Mouse (Mus musculus) liver, embryonic 15.5 days (tissue): ENCODE measurements around the gene Mgarp. TPM values are rescaled to one million over a fixed set of nuclear protein-coding genes. Genes with fewer than 3 reads are reported as not detected.
"Not testable (repeated sequence)": the region's sequence is repeated elsewhere in the genome, so short reads cannot be mapped to it uniquely, and the experiment has no call there.

Experiments
- ATAC-seq: fragments of 200-750 bp; cut with Nextera tagmentation; 2 replicates; pipeline ENCODE4 v1.8.0; 2017; ENCODE audit warnings: moderate number of reproducible peaks, mild to moderate bottlenecking, moderate library complexity; ENCODE audit not compliant: insufficient read depth
- H3K27ac ChIP-seq: fragments of 300-500 bp; sonication (generic); replicated peaks from 2 replicates; pipeline ENCODE4 v1.5.1; 2015; ENCODE audit warnings: mild to moderate bottlenecking, inconsistent platforms
- H3K27me3 ChIP-seq: fragments of 300-500 bp; sonication (generic); 2 replicates; pipeline ENCODE4 v1.6.1; 2015; ENCODE audit warnings: mild to moderate bottlenecking, inconsistent platforms
- H3K36me3 ChIP-seq: fragments of 300-500 bp; sonication (generic); replicated peaks from 2 replicates; pipeline ENCODE4 v1.6.1; 2015; ENCODE audit warnings: moderate library complexity, mild to moderate bottlenecking, inconsistent platforms
- H3K4me1 ChIP-seq: fragments of 300-500 bp; sonication (generic); replicated peaks from 2 replicates; pipeline ENCODE4 v1.6.1; 2015; ENCODE audit warnings: inconsistent platforms
- H3K4me2 ChIP-seq: fragments of 300-500 bp; sonication (generic); 2 replicates; pipeline ENCODE4 v1.6.1; 2015; ENCODE audit warnings: moderate library complexity, mild to moderate bottlenecking, inconsistent platforms
- H3K4me3 ChIP-seq: fragments of 300-500 bp; sonication (generic); replicated peaks from 2 replicates; pipeline ENCODE4 v1.5.1; 2015; ENCODE audit warnings: mild to moderate bottlenecking, inconsistent platforms
- H3K9ac ChIP-seq: fragments of 300-500 bp; sonication (generic); 2 replicates; pipeline ENCODE4 v1.6.1; 2015; ENCODE audit warnings: moderate library complexity, mild to moderate bottlenecking, inconsistent platforms
- H3K9me3 ChIP-seq: fragments of 300-500 bp; sonication (generic); replicated peaks from 2 replicates; pipeline ENCODE4 v1.6.1; 2016; ENCODE audit warnings: inconsistent platforms
- WGBS: fragments of 180-500 bp; shearing (Covaris S2); methylation state at CpG from one replicate; pipeline ENCODE4 v1.1.7; 2015; ENCODE audit warnings: mixed read lengths; ENCODE audit not compliant: insufficient replicate concordance; 5-methylcytosine and 5-hydroxymethylcytosine counted together
- polyA plus RNA-seq: library from polyadenylated mRNA; unstranded; fragments of >200 nt; fragmentation: Nextera tagmentation; extraction: Ambion mirVana; gene quantifications from 2 replicates; pipeline ENCODE4 v1.2.1, GENCODE M21; 2015

Mgarp gene
- polyA plus RNA-seq, 1 experiment from 2014 or later, result 1.3 TPM

GRCm38 (mm10) chr3:51415098-51416072 is 18.8 kb upstream of the Mgarp start, which contains the start of gene Naa15:
Naa15 (plus strand) TSS chr3:51415148.
- H3K4me2 ChIP-seq, result peak within 1 kb of the TSS; percentile 81
- H3K27me3 ChIP-seq, result no peaks in the 10 kb centered on the region
- WGBS, result 2% methylated on average over 43 of the region's 43 CpGs
- H3K4me1 ChIP-seq, result peaks cover 43% of the 10 kb centered on the region
- no peaks in the 10 kb centered on the region for H3K36me3 ChIP-seq
- H3K9me3 ChIP-seq, result no peaks in the 10 kb centered on the region
- H3K27ac ChIP-seq, result peak within 1 kb of the TSS; percentile 97
- ATAC-seq, result peak; percentile 89
- H3K4me3 ChIP-seq, result peak within 1 kb of the TSS; percentile 100
- H3K9ac ChIP-seq, result peak within 1 kb of the TSS; percentile 97

GRCm38 (mm10) chr3:51413276-51413675 is 16.7 kb upstream of the Mgarp start:
- no peak overlapping the region for H3K4me2 ChIP-seq
- H3K36me3 ChIP-seq, result no peaks in the 10 kb centered on the region
- no peak overlapping the region for H3K9ac ChIP-seq
- no peak overlapping the region for H3K27ac ChIP-seq
- H3K9me3 ChIP-seq, result no peaks in the 10 kb centered on the region
- WGBS, result 59% methylated on average over 1 of the region's 1 CpGs
- H3K27me3 ChIP-seq, result no peaks in the 10 kb centered on the region
- ATAC-seq, result no peak
- H3K4me1 ChIP-seq, result peaks cover 37% of the 10 kb centered on the region
- H3K4me3 ChIP-seq, result no peak overlapping the region

DNA sequence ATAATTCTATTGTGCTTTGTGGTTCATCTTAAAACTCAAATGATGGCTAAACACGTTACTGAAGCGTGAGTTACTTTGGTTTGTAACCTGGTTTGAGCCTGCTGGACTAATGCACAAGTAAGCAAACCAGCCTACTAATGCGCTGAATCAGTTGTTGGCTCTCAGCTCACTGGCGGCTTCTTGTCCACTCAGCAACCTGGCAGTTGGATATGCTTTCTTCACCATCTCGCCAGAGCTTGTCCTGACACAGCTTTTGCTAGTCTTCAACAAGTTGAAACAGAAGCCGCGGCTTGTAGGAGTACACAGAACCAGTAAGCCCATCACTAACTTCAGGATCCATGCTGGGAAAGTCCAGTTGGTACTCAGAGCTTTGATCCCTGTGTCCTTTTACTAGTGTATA is 15.9 kb upstream of the Mgarp start:
- Histone ChIP-seq H3K9ac (no peak overlapping the region), H3K27me3 (no peaks in the 10 kb centered on the region), H3K36me3 (no peaks in the 10 kb centered on the region), H3K4me3 (no peak overlapping the region), H3K27ac (no peak overlapping the region), H3K4me1 (peaks cover 37% of the 10 kb centered on the region), H3K9me3 (no peaks in the 10 kb centered on the region), H3K4me2 (no peak overlapping the region)
- WGBS, result 79% methylated on average over 7 of the region's 7 CpGs
- no peak for ATAC-seq

- under 1% methylated on average over 40 of the region's 40 CpGs for WGBS
- peaks cover 32% of the 10 kb centered on the region for H3K4me1 ChIP-seq
- H3K9me3 ChIP-seq, result no peaks in the 10 kb centered on the region
- peak; percentile 78 for ATAC-seq
- H3K27ac ChIP-seq, result peak within 1 kb of the TSS; percentile 84
- H3K9ac ChIP-seq, result peak within 1 kb of the TSS; percentile 88
- H3K4me2 ChIP-seq, result peak within 1 kb of the TSS; percentile 82
- peaks cover 25% of the 10 kb centered on the region for H3K36me3 ChIP-seq
- H3K4me3 ChIP-seq, result peak within 1 kb of the TSS; percentile 93
- H3K27me3 ChIP-seq, result no peaks in the 10 kb centered on the region
These were observed 12.1 kb upstream of the Mgarp start, which contains the start of gene Ndufc1 for GRCm38 (mm10) chr3:51408561-51409183. Ndufc1 (minus strand) TSS chr3:51408988.

DNA sequence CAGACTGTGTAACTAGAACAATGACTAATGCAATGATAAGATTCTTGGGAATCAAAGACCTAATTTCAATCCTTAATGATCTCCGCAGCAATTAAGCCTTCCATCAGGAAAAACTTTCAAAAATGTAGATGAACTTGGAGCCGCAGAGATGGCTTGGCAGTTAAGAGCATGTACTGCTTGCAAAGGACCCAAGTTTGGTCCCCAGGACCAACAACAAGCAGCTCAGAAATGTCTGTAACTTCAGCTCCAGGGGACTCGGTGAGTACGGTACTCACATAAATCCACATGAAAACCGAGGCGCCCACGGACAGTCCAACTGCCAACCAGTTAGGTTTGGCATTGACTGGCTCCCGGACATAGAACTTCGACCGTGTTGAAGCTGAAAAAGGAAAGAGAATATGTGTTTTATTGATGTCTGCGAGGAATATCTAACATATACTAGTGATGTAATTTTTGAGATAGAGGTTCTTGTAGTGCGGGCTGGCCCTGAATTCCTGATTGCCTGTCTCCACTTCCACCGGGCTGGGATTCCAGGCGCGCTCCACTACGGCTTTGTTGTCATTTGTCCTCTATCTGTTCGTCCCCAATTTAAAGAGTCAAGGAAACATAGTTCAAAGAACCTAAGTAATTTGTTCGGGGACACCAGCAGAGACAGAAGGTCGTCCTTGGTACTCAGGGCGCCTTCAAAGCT is 11.5 kb upstream of the Mgarp start:
- Histone ChIP-seq H3K27me3 (no peaks in the 10 kb centered on the region), H3K4me1 (peaks cover 25% of the 10 kb centered on the region), H3K4me3 (peak overlapping the region; percentile 93), H3K9me3 (no peaks in the 10 kb centered on the region), H3K27ac (peak overlapping the region; percentile 84), H3K9ac (peak overlapping the region; percentile 88), H3K36me3 (peaks cover 31% of the 10 kb centered on the region), H3K4me2 (peak overlapping the region; percentile 82)
- no peak for ATAC-seq
- 20% methylated on average over 20 of the region's 20 CpGs for WGBS

DNA sequence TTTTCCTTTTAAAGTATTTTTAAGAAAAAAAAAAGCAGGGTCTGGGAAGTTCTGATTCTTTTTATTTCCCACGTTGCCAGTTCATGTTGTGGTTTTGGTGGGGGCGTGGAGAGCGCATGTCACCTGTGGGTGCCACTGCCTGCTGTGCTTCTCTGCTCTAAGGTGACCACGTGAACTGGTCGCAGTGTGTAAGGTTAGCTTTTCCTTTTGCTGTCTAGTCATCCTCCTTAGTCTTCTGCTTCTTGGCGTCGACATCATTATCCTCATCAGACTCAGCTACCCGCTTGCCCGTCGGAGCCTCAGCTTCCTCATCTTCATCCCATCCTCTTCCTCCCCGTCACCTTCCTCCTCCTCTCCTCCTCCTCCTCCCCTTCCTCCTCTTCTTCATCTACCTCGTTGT is 6.1 kb upstream of the Mgarp start:
- Histone ChIP-seq H3K36me3 (peaks cover 38% of the 10 kb centered on the region), H3K4me1 (peaks cover 13% of the 10 kb centered on the region), H3K4me3 (no peak overlapping the region), H3K27ac (no peak overlapping the region), H3K9me3 (no peaks in the 10 kb centered on the region), H3K27me3 (peaks cover 16% of the 10 kb centered on the region), H3K9ac (no peak overlapping the region), H3K4me2 (no peak overlapping the region)
- ATAC-seq, result no peak
- WGBS, result 76% methylated on average over 12 of the region's 12 CpGs

- WGBS, result 40% methylated on average over 4 of the region's 4 CpGs
- Histone ChIP-seq H3K27me3 (peaks cover 21% of the 10 kb centered on the region), H3K4me1 (peaks cover 10% of the 10 kb centered on the region), H3K36me3 (peaks cover 37% of the 10 kb centered on the region)
- ATAC-seq, H3K4me3 ChIP-seq, H3K9ac ChIP-seq, H3K27ac ChIP-seq, H3K4me2 ChIP-seq, H3K9me3 ChIP-seq: not testable (repeated sequence)
These were observed 5.5 kb upstream of the Mgarp start for GRCm38 (mm10) chr3:51402054-51402453.

DNA sequence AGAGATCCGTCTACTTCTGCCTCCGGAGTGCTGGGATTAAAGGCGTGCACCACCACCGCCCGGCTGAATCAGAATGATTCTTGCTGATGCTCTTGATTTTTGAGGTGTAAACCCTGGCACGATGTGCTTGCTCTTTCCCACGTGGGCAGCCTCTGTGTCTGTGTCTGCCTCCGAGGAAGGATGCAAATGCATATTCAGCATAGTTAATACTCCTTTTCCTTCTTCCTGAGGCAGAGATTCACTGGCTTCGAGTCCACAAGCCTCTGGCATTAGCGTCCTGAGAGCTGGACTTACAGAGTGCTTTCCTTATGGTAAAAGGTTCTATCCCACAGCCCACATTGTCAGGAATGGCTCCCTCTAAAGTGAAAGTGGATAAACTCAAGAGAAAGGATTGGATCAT is 4.1 kb upstream of the Mgarp start:
- Histone ChIP-seq H3K9me3 (no peaks in the 10 kb centered on the region), H3K9ac (no peak overlapping the region), H3K36me3 (peaks cover 26% of the 10 kb centered on the region), H3K4me3 (no peak overlapping the region), H3K4me1 (peaks cover 14% of the 10 kb centered on the region), H3K27me3 (peaks cover 34% of the 10 kb centered on the region), H3K27ac (no peak overlapping the region), H3K4me2 (no peak overlapping the region)
- 67% methylated on average over 10 of the region's 10 CpGs for WGBS
- ATAC-seq, result no peak

GRCm38 (mm10) chr3:51399531-51399930 is 3.0 kb upstream of the Mgarp start:
- Histone ChIP-seq H3K4me1 (peaks cover 18% of the 10 kb centered on the region), H3K4me3 (no peak overlapping the region), H3K27me3 (peaks cover 39% of the 10 kb centered on the region), H3K4me2 (no peak overlapping the region), H3K9ac (no peak overlapping the region), H3K27ac (no peak overlapping the region), H3K9me3 (no peaks in the 10 kb centered on the region), H3K36me3 (peaks cover 20% of the 10 kb centered on the region)
- ATAC-seq, result no peak
- WGBS, result 46% methylated on average over 4 of the region's 4 CpGs

DNA sequence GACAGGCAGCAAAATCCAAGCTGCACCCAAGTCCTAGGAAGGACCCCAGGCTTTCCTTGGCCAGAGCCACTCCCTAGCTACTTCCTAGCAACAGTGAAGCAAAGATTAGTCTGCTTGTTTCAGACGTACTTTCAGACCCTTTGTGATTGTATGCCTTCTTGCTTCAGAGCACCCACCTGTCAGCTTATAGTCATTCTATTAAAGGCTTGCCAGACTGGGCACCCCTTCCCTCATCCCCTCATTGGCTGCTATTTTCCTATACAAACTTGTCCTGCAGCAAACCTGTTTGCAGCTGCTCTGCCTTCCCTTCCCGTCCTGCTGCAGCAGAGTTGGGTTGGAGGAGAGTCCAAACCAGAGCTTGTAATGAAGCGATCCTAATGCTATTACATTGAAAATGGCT is 2.1 kb upstream of the Mgarp start:
- no peak overlapping the region for H3K4me2 ChIP-seq
- WGBS, result 29% methylated on average over 3 of the region's 3 CpGs
- H3K9me3 ChIP-seq, result no peaks in the 10 kb centered on the region
- H3K4me1 ChIP-seq, result peaks cover 18% of the 10 kb centered on the region
- H3K27me3 ChIP-seq, result peaks cover 39% of the 10 kb centered on the region
- H3K9ac ChIP-seq, result no peak overlapping the region
- ATAC-seq, result no peak
- H3K36me3 ChIP-seq, result peaks cover 13% of the 10 kb centered on the region
- no peak overlapping the region for H3K4me3 ChIP-seq
- H3K27ac ChIP-seq, result no peak overlapping the region
